Mouse (Mus musculus) CH12.LX (cell line): Measurements from ENCODE around the gene Sf3a3.

Experiments
- CTCF ChIP-seq, 2 experiments: IDR thresholded peaks in 1 of 2; conservative IDR thresholded peaks in 1 of 2; 2 replicates each; pipeline ENCODE4 v1.5.1; 2011 to 2012; ENCODE audit warnings: low read depth in 2 of 2, low read length in 2 of 2, improper control_type of control experiment in 1 of 2, inconsistent platforms in 1 of 2, mild to moderate bottlenecking in 1 of 2, moderate library complexity in 1 of 2
- E2F4 ChIP-seq: IDR thresholded peaks from 2 replicates; pipeline ENCODE4 v1.6.1; 2011; ENCODE audit warnings: low read depth, low read length, improper control_type of control experiment; ENCODE audit not compliant: insufficient replicate concordance
- ELF1 ChIP-seq: IDR thresholded peaks from 2 replicates; pipeline ENCODE4 v1.6.1; 2014; ENCODE audit warnings: low read depth, mild to moderate bottlenecking, inconsistent platforms, low read length, improper control_type of control experiment
- GABPA ChIP-seq: IDR thresholded peaks from 2 replicates; pipeline ENCODE4 v1.6.1; 2012; ENCODE audit warnings: low read depth, low read length, improper control_type of control experiment, inconsistent platforms; ENCODE audit not compliant: insufficient replicate concordance
- MAFK ChIP-seq: IDR thresholded peaks from 2 replicates; pipeline ENCODE4 v1.6.1; 2011; ENCODE audit warnings: low read length, improper control_type of control experiment; ENCODE audit not compliant: insufficient replicate concordance
- MEF2A ChIP-seq: IDR thresholded peaks from 2 replicates; pipeline ENCODE4 v1.6.1; 2014; ENCODE audit warnings: low read depth, mild to moderate bottlenecking, inconsistent platforms, low read length, improper control_type of control experiment, borderline replicate concordance
- PAX5 ChIP-seq: IDR thresholded peaks from 2 replicates; pipeline ENCODE4 v1.6.1; 2012; ENCODE audit warnings: low read length, inconsistent platforms, mixed read lengths
- POLR2A ChIP-seq: IDR thresholded peaks from 2 replicates; pipeline ENCODE4 v1.6.1; 2011; ENCODE audit warnings: low read depth, mild to moderate bottlenecking, improper control_type of control experiment, low read length
- TBP ChIP-seq: conservative IDR thresholded peaks from 2 replicates; pipeline ENCODE4 v1.6.1; 2011; ENCODE audit warnings: low read depth, low read length, improper control_type of control experiment
- TCF12 ChIP-seq: IDR thresholded peaks from 2 replicates; pipeline ENCODE4 v1.6.1; 2014; ENCODE audit warnings: low read depth, mild to moderate bottlenecking, inconsistent platforms, low read length, improper control_type of control experiment
- USF2 ChIP-seq: conservative IDR thresholded peaks from 2 replicates; pipeline ENCODE4 v1.6.1; 2011; ENCODE audit warnings: low read depth, low read length, improper control_type of control experiment

- TF ChIP-seq CTCF (conservative IDR thresholded peaks at IDR 0.05 in 1 of 2, IDR thresholded peaks at IDR 0.05 in 1 of 2; ENCODE audit: low read depth in 2 of 2, low read length in 2 of 2) (no peak), MEF2A (no peak), GABPA (no peak), POLR2A (no peak), TCF12 (no peak), PAX5 (no peak), E2F4 (no peak), MAFK (no peak), ELF1 (no peak), USF2 (no peak), TBP (no peak)
These were observed 14.8 kb upstream of the Sf3a3 start for GRCm38 (mm10) chr4:124699791-124700190.
